Mouse (Mus musculus) liver, adult 2 months (tissue): ENCODE measurements around the gene Eml2.
"Not testable (repeated sequence)": the region's sequence is repeated elsewhere in the genome, so short reads cannot be mapped to it uniquely, and the experiment has no call there.

Experiments
- CTCF ChIP-seq: fragments of 200-500 bp; IDR thresholded peaks from 2 replicates; pipeline ENCODE4 v1.5.1; 2011; ENCODE audit warnings: low read depth, low read length, control low read depth
- POLR2A ChIP-seq: fragments of 200-500 bp; IDR thresholded peaks from 2 replicates; pipeline ENCODE4 v1.6.1; 2011; ENCODE audit warnings: low read length, control low read depth; ENCODE audit not compliant: insufficient read depth; ENCODE audit errors: extremely low read depth

DNA sequence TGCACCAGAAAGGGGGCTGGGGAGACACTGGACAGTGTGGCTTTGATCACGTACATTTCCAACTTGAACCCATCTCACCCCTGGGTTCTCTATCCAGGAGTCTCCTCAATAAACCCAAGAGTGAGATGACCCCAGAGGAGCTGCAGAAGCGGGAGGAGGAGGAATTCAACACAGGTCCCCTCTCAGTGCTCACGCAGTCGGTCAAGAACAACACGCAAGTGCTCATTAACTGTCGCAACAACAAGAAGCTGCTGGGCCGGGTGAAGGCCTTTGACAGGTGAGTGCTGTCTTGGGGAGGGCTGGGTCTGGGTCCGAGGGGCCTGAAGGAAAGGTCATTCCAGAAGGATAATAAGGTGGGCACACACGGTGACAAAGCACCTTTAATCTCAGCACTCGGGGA, 25.1 kb upstream of the Eml2 start:
- TF ChIP-seq CTCF, POLR2A: not testable (repeated sequence)
